Mouse (Mus musculus): ENCODE measurements around the gene Wnt9a.

DNA sequence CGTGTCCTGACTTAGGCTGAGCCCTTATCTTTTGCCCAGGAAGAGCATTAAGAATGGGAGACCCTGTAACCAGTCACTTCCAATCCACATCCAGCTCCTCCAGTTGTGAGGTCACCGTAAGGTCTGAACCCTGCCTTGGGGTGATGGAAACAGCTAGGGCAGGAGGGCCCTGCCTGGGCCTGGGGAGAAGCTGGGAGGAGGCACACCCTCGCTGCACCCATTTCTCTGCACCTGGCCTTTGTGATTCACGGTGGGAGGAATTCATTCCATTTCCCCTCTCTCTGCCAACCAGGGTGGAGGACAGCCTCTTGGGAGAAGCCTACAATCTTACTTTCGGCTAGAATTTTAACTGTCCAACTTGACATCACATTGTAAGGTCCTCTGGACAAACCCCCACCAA is 24.6 kb upstream of the Wnt9a start:
- TF ChIP-seq CTCF (IDR thresholded peaks at IDR 0.05; ENCODE audit: low read depth, low read length) (no peak), POLR2A (IDR thresholded peaks at IDR 0.05; ENCODE audit: insufficient read depth, low read length) (no peak), EP300 (IDR thresholded peaks at IDR 0.05; ENCODE audit: insufficient read depth, low read depth, low read length) (peak; percentile 94)
